7 mouse cellular contexts compared by ENCODE assay signal in the genomic region with DNA sequence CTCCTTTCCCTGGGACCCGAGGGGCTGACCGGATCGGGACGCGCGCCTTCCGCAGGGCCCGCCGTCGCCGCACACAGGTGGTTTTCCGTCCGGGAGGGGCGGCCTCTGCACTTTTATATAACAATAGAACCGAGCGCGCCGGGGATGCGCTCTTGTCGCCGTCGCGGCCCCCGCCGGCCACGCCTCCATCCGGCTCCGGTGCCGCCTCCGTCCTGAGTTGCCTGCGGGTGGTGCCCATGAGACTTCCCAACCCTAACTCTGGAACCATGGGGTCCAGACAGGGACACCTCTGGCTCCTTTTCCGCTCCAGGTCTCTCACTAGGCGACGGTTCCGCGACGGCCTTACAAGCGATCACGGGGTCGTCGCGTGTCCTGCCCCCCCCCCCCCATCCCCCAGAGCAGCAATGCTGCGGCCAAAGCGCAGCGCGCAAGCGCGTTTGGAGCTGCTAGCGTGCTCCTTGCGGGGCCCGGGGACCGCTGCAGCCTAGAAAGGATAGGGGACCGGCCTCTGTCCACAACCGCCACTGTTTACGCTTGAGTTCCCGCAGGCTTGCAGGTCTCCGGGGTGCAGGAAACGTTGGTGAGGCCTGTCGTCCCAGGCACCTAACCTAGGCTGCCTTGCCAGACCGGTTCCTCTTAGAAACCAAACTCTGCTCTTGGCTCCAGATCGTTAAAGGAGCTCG. TPM values are rescaled to one million over a fixed set of nuclear protein-coding genes. Genes with fewer than 3 reads are reported as not detected.
A peak's percentile ranks its signal among the peaks of the same experiment; 100 is the strongest.
DNase-seq lines count a peak whose midpoint lies in the region; ATAC-seq and TF ChIP-seq lines count a peak whose summit lies in the region.

No protein-coding gene starts in this region.

- ATAC-seq in intestine, postnatal 0 days, result peak; percentile 67
- peak; percentile 60; the same call in 1 of the 2 replicates for ATAC-seq in limb, embryonic 11.5 days (ENCODE audit: insufficient number of reproducible peaks, low FRiP score, low TSS enrichment, low read depth)
- peak; percentile 50 for ATAC-seq in midbrain, embryonic 12.5 days (ENCODE audit: low FRiP score, low read depth)

- TF ChIP-seq CTCF in intestine, postnatal 0 days (IDR thresholded peaks at IDR 0.05; ENCODE audit: low read depth), result peak; percentile 47; the same call in 1 of the 2 replicates
- TF ChIP-seq CTCF in small intestine, adult 2 months (IDR thresholded peaks at IDR 0.05; ENCODE audit: extremely low read depth, insufficient read length, insufficient replicate concordance, low read depth, low read length), result no peak

- peak overlapping the region; percentile 88 for H3K9ac ChIP-seq in intestine, postnatal 0 days (ENCODE audit: low read depth, low read length)
- H3K9ac ChIP-seq in limb, embryonic 11.5 days (ENCODE audit: low read length), result peak overlapping the region; percentile 98
- peak overlapping the region; percentile 77 for H3K9ac ChIP-seq in midbrain, embryonic 12.5 days (replicated peaks)

- no peaks in the 10 kb centered on the region; the same call in none of the 2 replicates for H3K4me1 ChIP-seq in intestine, postnatal 0 days (replicated peaks; ENCODE audit: control insufficient read depth, insufficient read depth, low read length)
- H3K4me1 ChIP-seq in limb, embryonic 11.5 days (ENCODE audit: control insufficient read depth, insufficient read depth, low read length), result 0 out of 2 replicates have a peak, but pooled peaks cover 3% of the 10 kb centered on the region
- H3K4me1 ChIP-seq in midbrain, embryonic 12.5 days, result peaks cover 38% of the 10 kb centered on the region
- peaks cover 13% of the 10 kb centered on the region; the same call in 1 of the 2 replicates for H3K4me1 ChIP-seq in small intestine, adult 2 months (ENCODE audit: control insufficient read depth, insufficient read depth, insufficient read length, low read length)

- peak overlapping the region; percentile 88 for H3K4me2 ChIP-seq in intestine, postnatal 0 days (replicated peaks; ENCODE audit: low read depth)
- peak overlapping the region; percentile 67 for H3K4me2 ChIP-seq in limb, embryonic 11.5 days (ENCODE audit: low read depth, severe bottlenecking)
- peak overlapping the region; percentile 85 for H3K4me2 ChIP-seq in midbrain, embryonic 12.5 days (replicated peaks)

- H3K4me3 ChIP-seq in intestine, postnatal 0 days (ENCODE audit: low read depth, low read length), result peak overlapping the region; percentile 91
- H3K4me3 ChIP-seq in limb, embryonic 11.5 days (ENCODE audit: low read depth, low read length), result peak overlapping the region; percentile 98
- H3K4me3 ChIP-seq in midbrain, embryonic 12.5 days, result peak overlapping the region; percentile 68
- peak overlapping the region; percentile 68 for H3K4me3 ChIP-seq in small intestine, adult 2 months (ENCODE audit: low read depth, low read length)

- DNase-seq in adrenal gland, adult 2 months, result peak; percentile 94
- DNase-seq in embryo, embryonic 10.5 days (ENCODE audit: low spot score), result peak; percentile 89
- DNase-seq in gastrocnemius, postnatal 4 days (ENCODE audit: low spot score in 2 of 2), result peak; percentile 71 to 84
- peak; percentile 90 for DNase-seq in limb, embryonic 11.5 days (ENCODE audit: low spot score)

- H3K9me3 ChIP-seq in intestine, postnatal 0 days (ENCODE audit: control insufficient read depth), result no peaks in the 10 kb centered on the region
- no peaks in the 10 kb centered on the region for H3K9me3 ChIP-seq in limb, embryonic 11.5 days (ENCODE audit: control insufficient read depth, low read length)
- no peaks in the 10 kb centered on the region for H3K9me3 ChIP-seq in midbrain, embryonic 12.5 days

- TF ChIP-seq POLR2A in small intestine, adult 2 months (IDR thresholded peaks at IDR 0.05; ENCODE audit: low read depth, low read length), result peak; percentile 57; the same call in 1 of the 2 replicates

- H3K27me3 ChIP-seq in intestine, postnatal 0 days (replicated peaks; ENCODE audit: control insufficient read depth, insufficient read depth, low read length), result no peaks in the 10 kb centered on the region
- no peaks in the 10 kb centered on the region for H3K27me3 ChIP-seq in limb, embryonic 11.5 days (ENCODE audit: control insufficient read depth, insufficient read depth, low read length)
- peaks cover 36% of the 10 kb centered on the region for H3K27me3 ChIP-seq in midbrain, embryonic 12.5 days
- no peaks in the 10 kb centered on the region for H3K27me3 ChIP-seq in small intestine, adult 2 months (ENCODE audit: control insufficient read depth, insufficient read depth, low read length)

- peaks cover 8% of the 10 kb centered on the region for H3K36me3 ChIP-seq in intestine, postnatal 0 days (ENCODE audit: control insufficient read depth, insufficient read depth)
- no peaks in the 10 kb centered on the region for H3K36me3 ChIP-seq in limb, embryonic 11.5 days (ENCODE audit: control insufficient read depth, insufficient read depth, low read length)
- H3K36me3 ChIP-seq in midbrain, embryonic 12.5 days, result no peaks in the 10 kb centered on the region
- peaks cover 7% of the 10 kb centered on the region for H3K36me3 ChIP-seq in small intestine, adult 2 months (ENCODE audit: control insufficient read depth, insufficient read depth, low read length)

- WGBS in intestine, postnatal 0 days, result under 1% methylated on average over 62 of the region's 62 CpGs
- WGBS in limb, embryonic 11.5 days, result under 1% methylated on average over 62 of the region's 62 CpGs
- WGBS in midbrain, embryonic 12.5 days, result under 1% methylated on average over 42 of the region's 62 CpGs
- under 1% methylated on average over 62 of the region's 62 CpGs for WGBS in small intestine, adult 2 months

- peak overlapping the region; percentile 97 for H3K27ac ChIP-seq in intestine, postnatal 0 days (ENCODE audit: low read depth, low read length)
- peak overlapping the region; percentile 99 for H3K27ac ChIP-seq in limb, embryonic 11.5 days (replicated peaks; ENCODE audit: low read depth, low read length)
- peak overlapping the region; percentile 89 for H3K27ac ChIP-seq in midbrain, embryonic 12.5 days (replicated peaks)
- H3K27ac ChIP-seq in small intestine, adult 2 months (ENCODE audit: insufficient read depth, low read depth, low read length), result peak overlapping the region; percentile 89

RNA-seq across cellular contexts. Expression of gene Dusp6, which starts 1.3 kb away (rescaled TPM):
- 100 to 1,000 TPM in 1 of 2 experiments, 10 to 100 TPM in 1; 70.4 to 146 TPM for total RNA-seq in adrenal gland, adult 2 months (2021)
- polyA plus RNA-seq in adrenal gland, adult 2 months (2012; rRNA removed), result 105 TPM in 2 replicates
- 10 to 100 TPM; 58.5 to 63.1 TPM for total RNA-seq in gastrocnemius, postnatal 4 days (2021)
- polyA plus RNA-seq in intestine, postnatal 0 days (2015; fragmentation: Nextera tagmentation; extraction: Ambion mirVana), result 27.9 and 34.6 TPM in 2 replicates
- 187 and 207 TPM in 2 replicates for polyA plus RNA-seq in limb, embryonic 11.5 days (2014; fragmentation: Nextera tagmentation; extraction: Ambion mirVana)
- polyA plus RNA-seq in midbrain, embryonic 12.5 days (2016; fragmentation: Nextera tagmentation; extraction: Ambion mirVana), result 23.9 and 24.3 TPM in 2 replicates
- polyA plus RNA-seq in small intestine, adult 2 months (2012; rRNA removed), result 28.7 and 98.8 TPM in 2 replicates

Comparison
In these comparisons a context has a peak if more than half of its experiments do, and no peak if none do; other contexts are left out.
1. Peak in every context shown above with its lines: DNase-seq, ATAC-seq, H3K4me3 ChIP-seq and H3K27ac ChIP-seq.